Mouse (Mus musculus) ES-E14 (cell line): ENCODE data around the gene Kat6b. TPM values are rescaled to one million over a fixed set of nuclear protein-coding genes. Genes with fewer than 3 reads are reported as not detected.
A peak's percentile ranks its signal among the peaks of the same experiment; 100 is the strongest.

ENCODE experiments used
- DNase-seq: peaks from one replicate; pipeline ENCODE4 v3.0.0-alpha.2; 2013; ENCODE audit warnings: low read depth, low spot score
- H3K27ac ChIP-seq: 2 replicates; pipeline ENCODE4 v1.5.1; 2012; ENCODE audit warnings: low read depth, mild to moderate bottlenecking, low read length, moderate library complexity, mixed read lengths; ENCODE audit not compliant: poor library complexity, insufficient read depth, severe bottlenecking
- H3K36me3 ChIP-seq: 2 replicates; pipeline ENCODE4 v1.6.1; 2012; ENCODE audit warnings: mild to moderate bottlenecking, low read length, moderate library complexity, mixed read lengths; ENCODE audit not compliant: control insufficient read depth, poor library complexity, insufficient read depth, severe bottlenecking
- H3K4me1 ChIP-seq, 2 experiments: fragments of 150-350 bp in 1 of 2; sonication (generic) in 1 of 2; 2 replicates each; pipeline ENCODE4 v1.6.1; 2012; ENCODE audit warnings: low read length in 2 of 2, mild to moderate bottlenecking in 1 of 2, mixed read lengths in 1 of 2; ENCODE audit not compliant: control insufficient read depth in 2 of 2, insufficient read depth in 2 of 2, poor library complexity in 1 of 2
- H3K4me3 ChIP-seq, 2 experiments: fragments of 150-350 bp in 1 of 2; sonication (generic) in 1 of 2; 2 replicates each; pipeline ENCODE4 v1.5.1; 2012; ENCODE audit warnings: low read length in 2 of 2, low read depth in 1 of 2, mild to moderate bottlenecking in 1 of 2, mixed read lengths in 1 of 2; ENCODE audit not compliant: insufficient read depth in 1 of 2, poor library complexity in 1 of 2, severe bottlenecking in 1 of 2
- H3K9ac ChIP-seq: 2 replicates; pipeline ENCODE4 v1.6.1; 2012; ENCODE audit warnings: low read depth, mild to moderate bottlenecking, low read length, mixed read lengths; ENCODE audit not compliant: poor library complexity, insufficient read depth, severe bottlenecking
- H3K9me3 ChIP-seq: fragments of 150-350 bp; sonication (generic); 2 replicates; pipeline ENCODE4 v1.6.1; 2012; ENCODE audit warnings: low read depth, mild to moderate bottlenecking, low read length; ENCODE audit not compliant: control insufficient read depth, insufficient read depth
- CHD2 ChIP-seq: IDR thresholded peaks from 2 replicates; pipeline ENCODE4 v1.6.1; 2014; ENCODE audit warnings: mild to moderate bottlenecking, low read depth, low read length, inconsistent platforms
- HCFC1 ChIP-seq: IDR thresholded peaks from 2 replicates; pipeline ENCODE4 v1.6.1; 2012; ENCODE audit warnings: low read length, inconsistent platforms, borderline replicate concordance; ENCODE audit not compliant: insufficient read depth
- MAFK ChIP-seq: IDR thresholded peaks from 2 replicates; pipeline ENCODE4 v1.6.1; 2014; ENCODE audit warnings: mild to moderate bottlenecking, low read depth, low read length, inconsistent platforms; ENCODE audit not compliant: insufficient read depth
- ZC3H11A ChIP-seq: IDR thresholded peaks from 2 replicates; pipeline ENCODE4 v1.6.1; 2012; ENCODE audit warnings: low read depth, mild to moderate bottlenecking, inconsistent platforms, low read length, borderline replicate concordance
- ZNF384 ChIP-seq: IDR thresholded peaks from 2 replicates; pipeline ENCODE4 v1.6.1; 2012; ENCODE audit warnings: low read depth, low read length, inconsistent platforms
- in situ Hi-C, 2 experiments: fragments of 600-800 bp; cut with MboI; formaldehyde crosslinking; loops; one replicate each; pipeline ENCODE4 v1.15.1; 2025; ENCODE audit warnings: low sequenced_read_pairs in 2 of 2, inconsistent platforms in 1 of 2; ENCODE audit not compliant: unreplicated experiment in 2 of 2
- total RNA-seq: library from RNA; depleted of rRNA; stranded (reverse); fragments of 300-350 nt; gene quantifications from 2 replicates; pipeline ENCODE4 v1.2.3, GENCODE M21; 2012

Gene Kat6b
- total RNA-seq, 1 experiment: 172 TPM

DNA sequence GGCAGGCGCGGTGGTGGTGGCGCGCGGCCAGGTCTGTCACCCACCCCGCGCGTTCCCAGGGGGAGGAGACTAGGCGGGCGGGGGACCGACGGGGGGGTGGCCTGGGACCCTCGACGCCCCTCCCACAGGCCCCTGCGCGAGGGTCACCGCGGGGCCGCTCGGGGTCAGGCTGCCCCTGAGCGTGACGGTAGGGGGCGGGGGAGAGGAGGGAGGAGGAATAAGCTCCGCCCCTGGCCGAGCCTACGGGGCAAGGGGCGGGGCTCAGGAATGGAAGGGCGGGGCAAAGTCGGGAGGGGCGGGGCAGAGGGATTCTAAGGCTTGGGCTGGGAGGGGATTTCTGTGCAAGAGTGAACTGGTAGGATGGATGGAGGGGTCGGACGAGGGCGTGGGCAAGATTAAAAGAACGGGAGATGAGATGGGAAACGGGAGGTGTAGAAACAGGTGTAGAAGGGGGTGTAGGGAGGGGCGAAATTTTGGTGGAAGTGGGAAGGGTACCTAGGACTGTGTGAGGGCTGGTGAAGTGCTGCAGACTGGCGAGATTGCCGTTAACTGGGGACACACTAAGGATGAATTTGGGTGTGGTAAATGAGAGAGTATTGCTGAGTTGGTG is 19.9 kb downstream of the Kat6b start:
- peaks cover 10 to 13% of the 10 kb centered on the region in 2 experiments for H3K4me1 ChIP-seq
- H3K9ac ChIP-seq: peak overlapping the region; percentile 88
- in situ Hi-C loops: no loop called here
- H3K27ac ChIP-seq: peak overlapping the region; percentile 97
- H3K36me3 ChIP-seq: peaks cover 10% of the 10 kb centered on the region
- peak overlapping the region; percentile 90 to 93 for H3K4me3 ChIP-seq
- TF ChIP-seq MAFK (no peak), CHD2 (no peak), ZC3H11A (no peak), ZNF384 (no peak), HCFC1 (no peak)
- peak; percentile 87 for DNase-seq
- no peaks in the 10 kb centered on the region for H3K9me3 ChIP-seq

GRCm38 (mm10) chr14:21505036-21505435 is 23.8 kb downstream of the Kat6b start:
- H3K4me1 ChIP-seq: peaks cover 0 to 13% of the 10 kb centered on the region in 2 experiments; a peak in 2 of 4 replicates
- H3K9me3 ChIP-seq: no peaks in the 10 kb centered on the region
- H3K27ac ChIP-seq: no peak overlapping the region
- in situ Hi-C loops: no loop called here
- DNase-seq: no peak
- no peak overlapping the region for H3K4me3 ChIP-seq
- H3K9ac ChIP-seq: no peak overlapping the region
- no peak for TF ChIP-seq MAFK
- no peak for TF ChIP-seq HCFC1
- TF ChIP-seq CHD2: no peak
- TF ChIP-seq ZC3H11A: no peak
- no peak for TF ChIP-seq ZNF384
- peaks cover 11% of the 10 kb centered on the region for H3K36me3 ChIP-seq

DNA sequence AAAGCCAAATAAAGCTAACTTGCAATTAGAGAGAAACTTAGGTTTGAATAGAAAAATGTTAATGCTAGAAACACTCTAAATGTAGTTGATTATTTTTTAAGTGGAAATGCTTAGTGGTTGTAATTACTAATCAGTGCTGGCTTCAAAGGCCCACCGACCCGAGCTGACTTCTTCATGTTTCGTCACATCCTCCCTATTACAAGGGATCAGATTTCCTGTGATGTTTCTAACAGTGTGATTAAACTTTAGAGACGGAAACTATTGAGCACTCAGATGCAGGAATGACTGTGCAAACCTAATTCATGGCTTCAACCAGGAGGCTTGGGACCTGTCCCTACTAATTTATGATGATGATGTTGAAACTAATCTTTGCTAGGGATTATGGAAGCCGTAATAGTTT is 25.8 kb downstream of the Kat6b start:
- Histone ChIP-seq H3K27ac (no peak overlapping the region), H3K4me3 (no peak overlapping the region), H3K4me1 (peaks cover 0 to 6% of the 10 kb centered on the region in 2 experiments; a peak in 2 of 4 replicates), H3K36me3 (peaks cover 12% of the 10 kb centered on the region), H3K9me3 (no peaks in the 10 kb centered on the region), H3K9ac (no peak overlapping the region)
- DNase-seq: no peak
- in situ Hi-C loops: no loop called here
- TF ChIP-seq MAFK: no peak
- no peak for TF ChIP-seq ZC3H11A
- no peak for TF ChIP-seq CHD2
- TF ChIP-seq HCFC1: no peak
- no peak for TF ChIP-seq ZNF384

GRCm38 (mm10) chr14:21509111-21509905 is 28.1 kb downstream of the Kat6b start:
- TF ChIP-seq CHD2: no peak
- TF ChIP-seq ZC3H11A: no peak
- TF ChIP-seq HCFC1: no peak
- no peak for TF ChIP-seq MAFK
- no peak for TF ChIP-seq ZNF384
- Histone ChIP-seq H3K9me3 (no peaks in the 10 kb centered on the region), H3K4me3 (no peak overlapping the region), H3K4me1 (no peaks in the 10 kb centered on the region; a peak in 2 of 4 replicates), H3K36me3 (peaks cover 10% of the 10 kb centered on the region), H3K9ac (no peak overlapping the region), H3K27ac (no peak overlapping the region)
- DNase-seq: no peak
- in situ Hi-C loops: no loop called here
